Mouse (Mus musculus) midbrain, embryonic 12.5 days (tissue): ENCODE measurements around the gene Lrrc4c. TPM values are rescaled to one million over a fixed set of nuclear protein-coding genes. Genes with fewer than 3 reads are reported as not detected.

Experiments
- ATAC-seq: fragments of 200-750 bp; cut with Nextera tagmentation; 2 replicates; pipeline ENCODE4 v1.8.0; 2017; ENCODE audit warnings: low read depth, moderate TSS enrichment, moderate library complexity; ENCODE audit not compliant: low FRiP score
- H3K27ac ChIP-seq: fragments of 300-500 bp; sonication (generic); replicated peaks from 2 replicates; pipeline ENCODE4 v1.5.1; 2016; ENCODE audit warnings: mild to moderate bottlenecking
- H3K27me3 ChIP-seq: fragments of 300-500 bp; sonication (generic); 2 replicates; pipeline ENCODE4 v1.6.1; 2016; ENCODE audit warnings: mild to moderate bottlenecking
- H3K36me3 ChIP-seq: fragments of 300-500 bp; sonication (generic); 2 replicates; pipeline ENCODE4 v1.6.1; 2016
- H3K4me1 ChIP-seq: fragments of 300-500 bp; sonication (generic); 2 replicates; pipeline ENCODE4 v1.6.1; 2016
- H3K4me2 ChIP-seq: fragments of 300-500 bp; sonication (generic); replicated peaks from 2 replicates; pipeline ENCODE4 v1.6.1; 2016; ENCODE audit warnings: mild to moderate bottlenecking, moderate library complexity
- H3K4me3 ChIP-seq: fragments of 300-500 bp; sonication (generic); 2 replicates; pipeline ENCODE4 v1.5.1; 2016; ENCODE audit warnings: mild to moderate bottlenecking
- H3K9ac ChIP-seq: fragments of 300-500 bp; sonication (generic); replicated peaks from 2 replicates; pipeline ENCODE4 v1.6.1; 2016; ENCODE audit warnings: mild to moderate bottlenecking, moderate library complexity
- H3K9me3 ChIP-seq: fragments of 300-500 bp; sonication (generic); 2 replicates; pipeline ENCODE4 v1.6.1; 2016; ENCODE audit warnings: mild to moderate bottlenecking
- WGBS: fragments of 180-500 bp; shearing (Covaris S2); methylation state at CpG from one replicate; pipeline ENCODE4 v1.1.7; 2016; 5-methylcytosine and 5-hydroxymethylcytosine counted together
- polyA plus RNA-seq: library from polyadenylated mRNA; unstranded; fragments of >200 nt; fragmentation: Nextera tagmentation; extraction: Ambion mirVana; gene quantifications from 2 replicates; pipeline ENCODE4 v1.2.1, GENCODE M21; 2016

Gene Lrrc4c
- polyA plus RNA-seq, 1 experiment from 2014 or later, result 7.5 TPM

DNA sequence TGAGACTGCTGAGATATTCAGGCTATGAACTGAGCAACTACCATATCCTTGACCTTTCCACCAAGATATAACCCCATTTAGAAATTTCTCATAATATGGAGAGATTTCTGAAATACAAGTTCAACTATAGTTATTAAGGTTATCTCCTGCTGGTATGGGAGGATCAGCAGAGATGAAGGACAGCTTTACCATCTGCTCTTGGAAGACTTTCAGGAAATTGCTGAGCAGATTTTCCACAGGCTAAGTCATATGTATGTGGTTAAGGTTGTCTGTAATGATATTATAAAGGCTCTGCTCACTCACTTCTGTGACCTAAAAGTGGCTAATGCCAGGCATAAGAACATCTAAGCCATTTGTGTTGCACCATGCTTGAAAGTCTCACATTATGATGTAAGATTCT lies 681.6 kb downstream of the Lrrc4c start:
- H3K4me2 ChIP-seq, result no peak overlapping the region
- H3K27me3 ChIP-seq, result no peaks in the 10 kb centered on the region
- no peak for ATAC-seq
- no peak overlapping the region for H3K27ac ChIP-seq
- H3K4me1 ChIP-seq, result no peaks in the 10 kb centered on the region
- no peak overlapping the region for H3K4me3 ChIP-seq
- H3K36me3 ChIP-seq, result no peaks in the 10 kb centered on the region
- no peaks in the 10 kb centered on the region for H3K9me3 ChIP-seq
- no peak overlapping the region for H3K9ac ChIP-seq

DNA sequence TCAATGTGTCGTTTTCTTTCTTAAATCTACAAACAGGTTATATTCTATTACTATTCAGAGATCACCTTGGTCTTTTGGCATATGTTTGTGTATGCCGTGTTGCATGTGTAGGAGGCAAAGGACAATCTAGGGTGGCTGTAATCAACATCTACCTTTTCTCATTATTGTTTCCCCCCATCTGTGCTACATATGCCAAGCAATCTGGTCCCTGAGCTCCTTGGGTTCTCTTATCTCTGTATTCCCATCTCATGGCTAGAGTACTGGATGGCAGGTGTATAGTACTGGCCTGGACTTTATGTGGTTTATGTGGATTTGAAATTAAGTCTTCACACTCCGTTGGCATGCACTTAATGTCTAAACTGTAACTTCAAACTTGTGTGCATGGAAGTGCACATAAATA lies 700.4 kb downstream of the Lrrc4c start:
- 79% methylated on average over 3 of the region's 3 CpGs for WGBS
- no peaks in the 10 kb centered on the region for H3K36me3 ChIP-seq
- no peak overlapping the region for H3K4me3 ChIP-seq
- no peak overlapping the region for H3K27ac ChIP-seq
- H3K9ac ChIP-seq, result no peak overlapping the region
- no peaks in the 10 kb centered on the region for H3K4me1 ChIP-seq
- no peaks in the 10 kb centered on the region for H3K9me3 ChIP-seq
- ATAC-seq, result no peak
- no peaks in the 10 kb centered on the region for H3K27me3 ChIP-seq
- no peak overlapping the region for H3K4me2 ChIP-seq

- no peaks in the 10 kb centered on the region for H3K36me3 ChIP-seq
- no peaks in the 10 kb centered on the region for H3K4me1 ChIP-seq
- WGBS, result 22% methylated on average over 1 of the region's 1 CpGs
- peak; percentile 38; the same call in 1 of the 2 replicates for ATAC-seq
- no peak overlapping the region for H3K4me2 ChIP-seq
- no peaks in the 10 kb centered on the region for H3K27me3 ChIP-seq
- H3K9me3 ChIP-seq, result no peaks in the 10 kb centered on the region
- H3K9ac ChIP-seq, result no peak overlapping the region
- H3K4me3 ChIP-seq, result no peak overlapping the region
- no peak overlapping the region for H3K27ac ChIP-seq
Measured at GRCm38 (mm10) chr2:97026991-97027390, 709.0 kb downstream of the Lrrc4c start.

- Histone ChIP-seq H3K9me3 (no peaks in the 10 kb centered on the region), H3K36me3 (no peaks in the 10 kb centered on the region), H3K27ac (no peak overlapping the region), H3K4me1 (no peaks in the 10 kb centered on the region), H3K27me3 (no peaks in the 10 kb centered on the region), H3K9ac (no peak overlapping the region), H3K4me3 (no peak overlapping the region), H3K4me2 (no peak overlapping the region)
- peak; percentile 70; the same call in 1 of the 2 replicates for ATAC-seq
- 83% methylated on average over 1 of the region's 1 CpGs for WGBS
Measured at GRCm38 (mm10) chr2:97027585-97027984, 709.6 kb downstream of the Lrrc4c start.

DNA sequence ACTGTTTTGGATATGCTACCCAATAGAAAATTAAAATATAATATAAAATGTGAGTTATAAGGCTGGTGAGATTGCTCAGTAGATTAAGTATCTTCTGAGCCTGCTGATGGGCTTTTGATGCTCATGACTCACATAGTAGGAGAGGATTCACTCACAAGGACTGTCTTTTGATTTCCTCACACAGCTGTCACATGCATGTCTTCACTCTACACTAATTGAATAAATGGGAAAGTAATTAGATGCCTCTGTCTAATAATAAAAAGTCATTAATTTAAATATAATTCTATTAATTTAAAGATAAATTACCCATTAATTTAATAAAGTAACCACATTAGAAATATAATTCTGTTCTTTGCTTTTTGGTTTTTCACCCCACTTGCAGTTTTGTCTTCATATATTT lies 718.4 kb downstream of the Lrrc4c start:
- H3K27ac ChIP-seq, result no peak overlapping the region
- no peaks in the 10 kb centered on the region for H3K36me3 ChIP-seq
- H3K4me1 ChIP-seq, result no peaks in the 10 kb centered on the region
- H3K4me3 ChIP-seq, result no peak overlapping the region
- ATAC-seq, result no peak
- no peaks in the 10 kb centered on the region for H3K9me3 ChIP-seq
- H3K4me2 ChIP-seq, result no peak overlapping the region
- H3K27me3 ChIP-seq, result no peaks in the 10 kb centered on the region
- H3K9ac ChIP-seq, result no peak overlapping the region

GRCm38 (mm10) chr2:97037024-97037814 lies 719.2 kb downstream of the Lrrc4c start:
- H3K27me3 ChIP-seq, result no peaks in the 10 kb centered on the region
- H3K9me3 ChIP-seq, result no peaks in the 10 kb centered on the region
- ATAC-seq, result no peak
- H3K4me2 ChIP-seq, result no peak overlapping the region
- no peak overlapping the region for H3K27ac ChIP-seq
- no peaks in the 10 kb centered on the region for H3K4me1 ChIP-seq
- H3K9ac ChIP-seq, result no peak overlapping the region
- no peak overlapping the region for H3K4me3 ChIP-seq
- WGBS, result 80% methylated on average over 5 of the region's 5 CpGs
- no peaks in the 10 kb centered on the region for H3K36me3 ChIP-seq

DNA sequence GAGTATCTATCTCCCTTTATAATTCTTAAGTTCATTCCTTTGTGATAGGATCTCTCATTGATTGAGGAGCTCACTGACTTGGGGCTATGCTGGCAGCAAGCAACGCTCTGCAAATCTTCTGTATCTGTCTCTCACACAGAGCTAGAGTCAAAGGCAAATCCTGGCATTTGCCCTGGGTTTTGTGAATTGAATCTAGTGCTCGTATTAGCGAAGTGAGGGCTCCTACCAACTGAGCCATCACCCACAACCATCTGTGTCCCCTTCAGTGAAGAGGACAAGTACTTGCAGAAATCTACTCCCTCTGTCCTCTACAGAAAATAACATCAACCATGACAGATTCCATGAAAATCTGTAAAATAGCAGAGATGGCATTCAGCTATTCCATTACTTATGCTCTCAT lies 726.0 kb downstream of the Lrrc4c start:
- H3K9ac ChIP-seq, result no peak overlapping the region
- no peak for ATAC-seq
- H3K4me1 ChIP-seq, result no peaks in the 10 kb centered on the region
- H3K9me3 ChIP-seq, result no peaks in the 10 kb centered on the region
- no peak overlapping the region for H3K4me2 ChIP-seq
- no peaks in the 10 kb centered on the region for H3K36me3 ChIP-seq
- 69% methylated on average over 3 of the region's 3 CpGs for WGBS
- H3K27ac ChIP-seq, result no peak overlapping the region
- no peak overlapping the region for H3K4me3 ChIP-seq
- no peaks in the 10 kb centered on the region for H3K27me3 ChIP-seq

- ATAC-seq, result no peak
- Histone ChIP-seq H3K36me3 (no peaks in the 10 kb centered on the region), H3K4me2 (no peak overlapping the region), H3K27me3 (no peaks in the 10 kb centered on the region), H3K9me3 (no peaks in the 10 kb centered on the region), H3K9ac (no peak overlapping the region), H3K27ac (no peak overlapping the region), H3K4me1 (no peaks in the 10 kb centered on the region), H3K4me3 (no peak overlapping the region)
- WGBS, result 89% methylated on average over 3 of the region's 3 CpGs
Measured at GRCm38 (mm10) chr2:97045628-97046027, 727.7 kb downstream of the Lrrc4c start.

DNA sequence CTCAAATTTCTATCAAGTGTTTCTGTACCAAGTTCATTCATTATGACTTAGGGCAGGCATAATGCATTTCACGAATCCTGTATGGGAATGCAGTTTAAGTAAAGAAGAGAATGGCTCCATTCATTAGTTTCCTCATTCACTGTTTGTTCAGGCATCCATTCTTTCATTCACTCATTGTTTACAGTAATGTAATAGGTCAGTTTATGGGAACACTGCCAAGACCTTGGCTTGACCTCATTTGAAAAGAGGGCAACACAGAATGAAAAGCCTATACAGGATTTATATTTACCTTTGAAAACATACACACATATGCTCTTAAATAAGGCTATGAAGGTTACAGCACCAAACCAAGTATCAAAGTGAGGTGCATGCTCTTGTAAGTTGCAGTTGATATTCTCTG lies 762.2 kb downstream of the Lrrc4c start:
- ATAC-seq, result no peak
- WGBS, result 49% methylated on average over 1 of the region's 1 CpGs
- H3K4me2 ChIP-seq, result no peak overlapping the region
- no peak overlapping the region for H3K27ac ChIP-seq
- H3K9me3 ChIP-seq, result no peaks in the 10 kb centered on the region
- H3K9ac ChIP-seq, result no peak overlapping the region
- no peaks in the 10 kb centered on the region for H3K36me3 ChIP-seq
- H3K27me3 ChIP-seq, result no peaks in the 10 kb centered on the region
- no peak overlapping the region for H3K4me3 ChIP-seq
- H3K4me1 ChIP-seq, result no peaks in the 10 kb centered on the region

GRCm38 (mm10) chr2:97097965-97098364 lies 780.0 kb downstream of the Lrrc4c start:
- no peaks in the 10 kb centered on the region for H3K27me3 ChIP-seq
- 0 out of 2 replicates have a peak, but pooled peaks have one; percentile 23 for ATAC-seq
- no peak overlapping the region for H3K4me3 ChIP-seq
- no peaks in the 10 kb centered on the region for H3K9me3 ChIP-seq
- H3K9ac ChIP-seq, result no peak overlapping the region
- H3K4me2 ChIP-seq, result no peak overlapping the region
- H3K36me3 ChIP-seq, result no peaks in the 10 kb centered on the region
- whole genome bisulfite sequencing, result 54% methylated on average over 3 of the region's 3 CpGs
- H3K27ac ChIP-seq, result no peak overlapping the region
- no peaks in the 10 kb centered on the region for H3K4me1 ChIP-seq

- no peaks in the 10 kb centered on the region for H3K27me3 ChIP-seq
- no peaks in the 10 kb centered on the region for H3K9me3 ChIP-seq
- H3K36me3 ChIP-seq, result no peaks in the 10 kb centered on the region
- no peak overlapping the region for H3K27ac ChIP-seq
- 69% methylated on average over 2 of the region's 2 CpGs for WGBS
- no peak overlapping the region for H3K9ac ChIP-seq
- no peak overlapping the region for H3K4me2 ChIP-seq
- no peak overlapping the region for H3K4me3 ChIP-seq
- no peak for ATAC-seq
- no peaks in the 10 kb centered on the region for H3K4me1 ChIP-seq
Measured at GRCm38 (mm10) chr2:97103398-97104162, 785.6 kb downstream of the Lrrc4c start.

- H3K9ac ChIP-seq, result no peak overlapping the region
- no peak overlapping the region for H3K4me2 ChIP-seq
- no peak overlapping the region for H3K4me3 ChIP-seq
- H3K4me1 ChIP-seq, result no peaks in the 10 kb centered on the region
- H3K36me3 ChIP-seq, result no peaks in the 10 kb centered on the region
- no peaks in the 10 kb centered on the region for H3K9me3 ChIP-seq
- WGBS, result 88% methylated on average over 3 of the region's 3 CpGs
- H3K27me3 ChIP-seq, result no peaks in the 10 kb centered on the region
- ATAC-seq, result no peak
- H3K27ac ChIP-seq, result no peak overlapping the region
Measured at GRCm38 (mm10) chr2:97124246-97124645, 806.3 kb downstream of the Lrrc4c start.
